Mouse (Mus musculus): ENCODE results near the gene Ints12.

Gene Ints12

DNA sequence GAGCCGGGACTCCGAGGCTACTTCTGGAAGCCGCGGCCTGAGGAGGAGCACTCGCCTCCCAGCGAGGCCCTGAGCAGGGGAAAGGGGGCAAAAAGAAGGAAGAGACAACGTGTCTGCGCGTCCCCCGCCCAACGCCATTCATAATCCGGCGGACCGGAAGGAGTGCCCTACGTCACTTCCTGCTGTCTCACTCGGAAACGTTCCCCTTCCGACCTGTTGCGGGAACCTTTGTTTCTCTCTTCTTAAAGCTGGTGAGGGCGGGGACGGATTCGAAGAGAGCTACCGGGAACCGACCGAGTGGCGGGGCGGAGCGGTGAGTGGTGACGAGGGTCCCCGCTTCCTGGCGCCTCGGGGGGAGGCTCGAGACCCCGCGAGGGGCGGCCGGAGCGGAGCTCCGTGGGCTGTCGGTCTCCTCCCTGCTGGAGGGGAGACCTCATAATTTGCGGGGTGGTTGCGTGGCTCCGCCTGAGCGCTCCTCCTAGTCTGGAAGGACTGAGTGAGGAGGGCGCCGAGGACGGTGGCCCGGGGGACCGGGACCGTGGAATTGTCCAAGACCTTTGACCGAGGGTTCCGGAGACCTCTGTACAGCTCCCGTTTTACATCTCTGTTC is at the start of gene Ints12, which contains the start of gene Gstcd:
Gene Ints12 (plus strand): TSS at position 177 of the 610 bp plus-strand sequence.
Gene Gstcd (minus strand): TSS at position 370 of the 610 bp plus-strand sequence.
- peak; percentile 79 to 89 for DNase-seq (ENCODE audit: low spot score in 2 of 2)

GRCm38 (mm10) chr3:133052068-133052467 is 39.6 kb upstream of the Ints12 start:
- DNase-seq (ENCODE audit: low spot score in 2 of 2): no peak

GRCm38 (mm10) chr3:133075560-133075959 is 16.1 kb upstream of the Ints12 start:
- DNase-seq (ENCODE audit: low spot score in 2 of 2): no peak

GRCm38 (mm10) chr3:133082736-133083135 is 8.9 kb upstream of the Ints12 start:
- DNase-seq (ENCODE audit: low spot score in 2 of 2): no peak

- DNase-seq (ENCODE audit: low spot score in 2 of 2): no peak
Measured at GRCm38 (mm10) chr3:133085858-133086257, 5.8 kb upstream of the Ints12 start.

GRCm38 (mm10) chr3:133090247-133091120 is 1.2 kb upstream of the Ints12 start:
- DNase-seq (ENCODE audit: low spot score in 2 of 2): no peak

DNA sequence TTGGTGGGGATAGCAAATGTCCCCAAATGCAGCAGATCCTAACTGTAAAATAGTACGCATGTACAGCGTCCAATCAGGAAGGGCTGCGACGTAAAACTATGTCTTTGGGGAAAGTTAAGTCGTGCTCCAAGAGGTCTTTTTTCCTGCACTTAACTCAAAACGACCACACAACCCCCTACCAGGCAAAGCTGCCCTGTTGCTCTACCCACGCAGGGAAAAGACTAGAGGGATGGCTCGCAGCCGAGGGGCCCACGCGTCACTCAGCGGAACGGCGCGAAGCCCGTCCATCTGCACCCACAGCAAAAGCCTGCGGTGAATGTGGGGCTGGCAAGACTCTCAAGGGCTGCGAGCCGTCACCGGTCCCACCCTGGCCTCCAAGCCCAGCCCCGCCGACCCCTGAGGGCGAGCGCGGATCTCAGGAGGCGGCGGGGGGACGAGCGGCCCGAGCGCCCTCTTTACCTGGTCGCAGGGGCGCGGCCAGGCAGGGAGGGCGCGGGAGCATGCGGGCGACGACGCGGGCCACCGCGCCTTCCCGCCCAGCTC is 448 bp upstream of the Ints12 start:
- DNase-seq (ENCODE audit: low spot score in 2 of 2): no peak

DNA sequence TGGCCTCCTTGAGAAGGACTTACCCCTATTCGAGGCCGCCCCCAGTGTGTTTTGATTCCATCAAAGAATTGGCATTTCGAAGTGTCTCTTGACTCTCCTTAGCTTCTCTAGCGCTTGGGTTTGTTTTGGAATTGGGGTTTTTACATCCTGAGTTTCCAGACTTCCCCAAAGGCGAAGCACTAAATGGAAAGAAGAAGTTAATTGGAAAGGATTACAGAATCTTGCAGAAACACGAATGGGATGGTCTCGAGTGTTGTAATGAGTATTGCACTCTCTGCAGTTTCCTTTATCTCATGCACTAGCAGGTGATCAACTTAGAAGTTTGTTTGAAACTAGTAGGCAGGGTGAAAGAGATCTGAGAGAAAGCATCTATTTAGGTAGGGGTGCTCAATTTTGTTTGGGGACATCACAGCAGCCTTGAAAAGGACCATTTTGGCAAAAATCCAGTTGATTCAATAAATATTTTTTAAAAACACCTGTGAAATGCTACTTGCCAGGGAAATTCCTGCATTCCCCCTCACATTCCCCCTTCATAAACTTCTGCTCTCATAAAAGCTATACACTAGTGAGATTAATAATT is 724 bp downstream of the Ints12 start:
- no peak for DNase-seq (ENCODE audit: low spot score in 2 of 2)

- no peak for DNase-seq (ENCODE audit: low spot score in 2 of 2)
Measured at GRCm38 (mm10) chr3:133092936-133093335, 1.3 kb downstream of the Ints12 start.

- DNase-seq (ENCODE audit: low spot score in 2 of 2): no peak
Measured at GRCm38 (mm10) chr3:133094305-133094704, 2.7 kb downstream of the Ints12 start.

DNA sequence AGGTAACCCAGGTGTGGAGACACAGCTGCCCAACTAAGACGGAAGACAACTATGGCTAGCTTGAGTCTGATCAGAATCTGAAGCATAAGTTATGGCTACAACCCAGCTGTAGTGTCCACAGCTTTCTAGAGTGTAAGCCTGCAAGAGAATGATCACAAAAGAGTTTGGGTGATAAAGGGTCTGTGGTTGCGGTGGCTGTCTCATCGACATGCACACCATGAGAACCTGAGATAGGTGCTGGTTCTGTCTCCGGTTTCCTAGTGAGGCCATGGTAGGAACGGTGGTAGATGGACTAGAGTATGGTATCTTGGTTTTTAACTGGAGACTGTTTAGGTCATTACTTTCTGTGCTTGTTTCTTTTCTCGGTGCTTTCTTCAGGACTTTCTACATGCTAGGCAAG is 6.3 kb downstream of the Ints12 start:
- DNase-seq (ENCODE audit: low spot score in 2 of 2): no peak

DNA sequence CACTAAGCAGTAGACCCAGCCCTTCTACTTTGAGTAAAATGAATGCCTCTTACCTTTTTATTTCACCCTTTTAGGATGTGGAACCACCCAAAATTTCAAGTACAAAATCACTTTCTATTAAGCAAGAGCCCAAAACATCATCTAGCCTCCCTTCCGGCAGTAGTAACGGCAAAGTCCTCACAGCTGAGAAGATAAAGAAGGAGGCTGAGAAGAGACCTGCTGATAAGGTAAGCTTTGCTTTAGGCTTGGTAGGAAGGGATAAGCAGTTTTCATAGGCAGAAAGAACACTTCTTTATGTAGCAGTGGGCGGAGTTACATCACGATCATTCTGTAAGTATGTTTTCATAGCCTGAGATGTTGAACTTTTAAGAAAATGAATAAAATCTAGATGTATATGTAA is 6.7 kb downstream of the Ints12 start:
- no peak for DNase-seq (ENCODE audit: low spot score in 2 of 2)

GRCm38 (mm10) chr3:133098909-133099308 is 7.3 kb downstream of the Ints12 start:
- no peak for DNase-seq (ENCODE audit: low spot score in 2 of 2)

DNA sequence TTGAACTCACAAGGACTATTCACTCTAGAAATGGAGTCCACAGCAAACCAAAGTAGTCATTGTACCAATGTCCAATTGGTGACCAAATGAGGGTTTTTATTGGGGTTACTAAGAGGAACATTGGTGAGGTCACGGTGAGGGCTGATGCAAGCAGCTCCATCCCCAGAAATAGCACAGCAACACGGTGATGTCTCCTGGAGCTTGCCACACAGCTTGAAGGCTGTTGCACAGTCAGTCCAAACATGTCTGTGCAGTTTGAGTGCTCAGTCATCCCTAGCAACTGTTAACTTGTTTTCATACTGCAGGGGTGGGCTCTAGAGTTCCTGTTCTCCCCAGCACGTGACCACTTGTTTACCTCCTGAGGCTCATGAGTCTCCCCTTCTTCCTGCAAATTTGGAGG is 12.1 kb downstream of the Ints12 start:
- no peak for DNase-seq (ENCODE audit: low spot score in 2 of 2)

- DNase-seq (ENCODE audit: low spot score in 2 of 2): no peak
Measured at GRCm38 (mm10) chr3:133104436-133104835, 12.8 kb downstream of the Ints12 start.

DNA sequence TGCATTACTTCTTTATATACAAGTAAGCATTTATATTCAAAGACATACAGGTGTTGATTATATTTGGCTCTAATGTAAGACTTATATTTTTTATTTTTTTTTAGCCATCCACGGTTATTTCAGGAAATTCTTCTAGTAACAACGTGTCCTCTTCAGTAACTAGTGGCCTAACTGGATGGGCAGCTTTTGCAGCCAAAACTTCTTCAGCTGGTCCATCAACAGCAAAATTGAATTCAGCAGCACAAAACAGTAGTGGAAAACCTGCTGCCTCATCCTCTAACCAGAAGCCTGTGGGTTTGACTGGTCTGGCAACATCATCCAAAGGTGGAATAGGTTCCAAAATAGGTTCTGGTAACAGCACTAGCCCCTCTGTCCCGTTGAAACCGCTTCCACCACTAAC is 17.1 kb downstream of the Ints12 start:
- no peak for DNase-seq (ENCODE audit: low spot score in 2 of 2)

- no peak for DNase-seq (ENCODE audit: low spot score in 2 of 2)
Measured at GRCm38 (mm10) chr3:133109844-133110243, 18.2 kb downstream of the Ints12 start.

DNA sequence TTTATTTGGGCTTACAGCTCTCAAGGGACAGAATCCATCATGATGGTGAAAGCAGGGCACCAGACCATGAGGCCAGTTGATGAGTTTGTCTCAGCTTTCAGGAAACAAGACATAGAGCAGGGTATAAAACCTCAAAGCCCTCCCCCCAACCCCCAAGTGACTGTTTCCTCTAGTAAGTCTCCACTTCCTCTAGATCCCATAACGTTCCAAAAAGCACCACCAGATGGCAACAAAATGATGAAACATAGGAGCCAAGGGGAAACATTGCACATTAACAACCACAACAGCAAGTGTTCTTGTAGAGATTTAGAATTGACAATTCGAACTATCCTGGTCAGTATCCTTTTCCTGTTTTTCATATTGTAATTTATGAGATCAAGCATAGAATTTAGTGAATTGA is 20.1 kb downstream of the Ints12 start:
- no peak for DNase-seq (ENCODE audit: low spot score in 2 of 2)

- DNase-seq (ENCODE audit: low spot score in 2 of 2): no peak
Measured at GRCm38 (mm10) chr3:133113281-133113680, 21.6 kb downstream of the Ints12 start.

- DNase-seq (ENCODE audit: low spot score in 2 of 2): no peak
Measured at GRCm38 (mm10) chr3:133131372-133131771, 39.7 kb downstream of the Ints12 start.

- no peak for DNase-seq (ENCODE audit: low spot score in 2 of 2)
Measured at GRCm38 (mm10) chr3:133132611-133133010, 41.0 kb downstream of the Ints12 start.

- no peak for DNase-seq (ENCODE audit: low spot score in 2 of 2)
Measured at GRCm38 (mm10) chr3:133141877-133142276, 50.2 kb downstream of the Ints12 start.
